Comparison of ENCODE assay signal across 17 mouse cellular contexts in the genomic region with DNA sequence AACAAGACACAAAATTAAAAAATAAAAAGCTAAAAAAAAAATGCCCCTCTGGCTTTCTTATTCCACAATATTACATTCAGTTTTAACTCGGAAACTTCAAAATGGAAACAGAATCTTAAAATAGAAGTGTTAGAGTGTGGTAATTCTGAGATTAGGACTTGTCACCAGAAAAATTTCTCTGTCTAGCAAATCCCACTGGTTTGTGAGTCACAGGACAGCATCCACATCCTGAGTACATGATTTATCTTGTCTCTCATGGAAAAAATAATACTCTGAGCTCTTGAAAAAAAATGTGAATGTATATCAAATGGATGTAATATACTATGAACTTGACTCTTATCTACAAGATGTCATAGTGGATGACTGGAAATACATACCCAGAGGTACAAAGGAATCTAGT.
"Had no signal": no experiment of that assay in that cellular context is flagged by ENCODE, and none has a peak within 500 bp of the region (broad histone marks: within the 10 kb centered on the region; RNA-seq: fewer than 3 reads in every experiment).

No protein-coding gene starts in this region.

- H3K4me1 ChIP-seq: neural tube, embryonic 12.5 days; stomach, embryonic 15.5 days had no signal

- H3K27ac ChIP-seq: neural tube, embryonic 12.5 days; neural tube, embryonic 13.5 days; neural tube, embryonic 15.5 days; stomach, embryonic 15.5 days; stomach, postnatal 0 days had no signal

- H3K27me3 ChIP-seq: neural tube, embryonic 12.5 days; neural tube, embryonic 13.5 days; neural tube, embryonic 15.5 days; stomach, embryonic 15.5 days had no signal

- H3K9ac ChIP-seq: neural tube, embryonic 12.5 days; neural tube, embryonic 13.5 days; neural tube, embryonic 15.5 days; stomach, embryonic 15.5 days had no signal

- H3K36me3 ChIP-seq: neural tube, embryonic 12.5 days; neural tube, embryonic 13.5 days; neural tube, embryonic 15.5 days; stomach, embryonic 15.5 days had no signal

- H3K4me3 ChIP-seq: neural tube, embryonic 12.5 days; neural tube, embryonic 13.5 days; neural tube, embryonic 15.5 days; stomach, embryonic 15.5 days had no signal

- DNase-seq: retina, postnatal 1 day; right cerebral cortex, adult 18-20 months; right cerebral cortex, postnatal 14 days; right cerebral cortex, postnatal 25 days; right cerebral cortex, postnatal 4 days; spleen, adult 18-20 months; thymus, adult 18-20 months; thymus, adult 2 months; thymus, postnatal 14 days; thymus, postnatal 25 days; thymus, postnatal 36 days; thymus, postnatal 4 days had no signal

- H3K4me2 ChIP-seq: neural tube, embryonic 12.5 days; neural tube, embryonic 13.5 days; neural tube, embryonic 15.5 days; stomach, embryonic 15.5 days had no signal

- H3K9me3 ChIP-seq: neural tube, embryonic 12.5 days; neural tube, embryonic 13.5 days; neural tube, embryonic 15.5 days; stomach, embryonic 15.5 days had no signal
